Mouse (Mus musculus) layer of hippocampus, adult 8-10 months (tissue): ENCODE data around the gene Rbks. TPM values are rescaled to one million over a fixed set of nuclear protein-coding genes. Genes with fewer than 3 reads are reported as not detected.
"Not testable (repeated sequence)": the region's sequence is repeated elsewhere in the genome, so short reads cannot be mapped to it uniquely, and the experiment has no call there.

Experiments used
- DNase-seq, 2 experiments: peaks; one replicate each; pipeline ENCODE4 v3.0.0; 2022; ENCODE audit warnings: low spot score in 2 of 2
- total RNA-seq, 4 experiments: library from RNA; stranded (reverse); gene quantifications; 2 replicates each; pipeline ENCODE4 v1.2.4; 2022

The Rbks gene
- total RNA-seq, 4 experiments from 2014 or later, result 2.7 to 6.0 (median 4.3) TPM

DNA sequence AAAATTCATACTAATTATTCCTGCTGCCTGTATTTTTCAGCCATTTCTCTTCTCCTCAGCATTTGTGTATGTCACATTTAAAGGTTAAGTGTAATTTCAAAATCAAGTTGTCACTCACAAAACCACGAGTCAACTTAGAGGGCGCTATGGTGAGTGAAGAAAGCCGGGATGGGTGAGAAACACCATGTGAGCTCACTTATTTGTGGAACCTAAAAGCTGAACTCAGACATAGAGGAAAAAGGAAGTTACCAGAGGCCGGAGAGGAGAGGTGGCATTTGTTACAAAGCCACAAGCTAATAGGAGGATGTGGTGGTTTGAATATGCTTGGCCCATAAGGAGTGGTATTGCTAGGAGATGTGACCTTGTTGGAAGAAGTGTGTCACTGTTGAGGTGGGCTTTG is 17.2 kb downstream of the Rbks start:
- no peak for DNase-seq

DNA sequence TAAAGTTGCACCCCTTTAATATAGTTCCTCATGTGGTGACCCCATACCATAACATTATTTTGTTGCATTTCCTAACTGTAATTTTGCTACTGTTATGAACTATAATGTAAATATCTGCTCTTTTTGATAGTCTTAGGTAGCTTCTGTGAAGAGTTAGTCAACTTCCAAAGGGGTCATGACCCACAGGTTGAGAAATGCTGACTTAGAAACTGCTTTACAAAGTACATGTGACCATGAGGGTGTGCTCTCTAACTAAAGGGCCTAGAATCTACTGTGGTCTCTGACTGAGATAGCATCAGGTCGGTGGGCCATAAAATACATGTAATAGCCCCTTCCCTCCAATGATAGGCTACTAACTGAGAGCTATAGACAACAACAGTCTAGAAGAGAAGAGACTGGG is 19.4 kb downstream of the Rbks start:
- DNase-seq, result no peak

DNA sequence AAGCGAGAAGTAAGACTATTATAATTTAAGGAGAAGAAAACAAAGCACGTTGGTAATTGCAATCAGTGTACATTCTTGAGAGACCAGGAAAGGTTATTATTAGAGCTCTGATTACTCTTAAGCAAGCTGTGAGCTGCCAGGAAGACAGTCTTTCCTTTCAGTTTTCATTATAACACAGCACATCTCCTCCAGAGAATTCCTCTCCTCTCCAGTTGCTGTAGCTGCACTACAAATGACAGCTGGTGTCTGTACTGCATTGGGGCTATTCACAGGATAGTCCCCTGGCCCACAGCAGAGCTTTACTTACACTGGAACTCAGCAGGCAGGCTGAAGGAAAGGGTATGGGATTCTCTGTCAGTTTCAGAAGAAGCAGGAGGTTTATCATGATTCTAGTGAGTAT is 24.0 kb downstream of the Rbks start:
- DNase-seq, result no peak

- DNase-seq, result no peak
These were observed 26.3 kb downstream of the Rbks start for GRCm38 (mm10) chr5:31671137-31671536.

- no peak for DNase-seq
These were observed 27.4 kb downstream of the Rbks start for GRCm38 (mm10) chr5:31669984-31670383.

- no peak for DNase-seq
These were observed 29.0 kb downstream of the Rbks start for GRCm38 (mm10) chr5:31668325-31668968.

- no peak for DNase-seq
These were observed 31.3 kb downstream of the Rbks start for GRCm38 (mm10) chr5:31666176-31666575.

- no peak for DNase-seq
These were observed 41.7 kb downstream of the Rbks start for GRCm38 (mm10) chr5:31655688-31656190.

DNA sequence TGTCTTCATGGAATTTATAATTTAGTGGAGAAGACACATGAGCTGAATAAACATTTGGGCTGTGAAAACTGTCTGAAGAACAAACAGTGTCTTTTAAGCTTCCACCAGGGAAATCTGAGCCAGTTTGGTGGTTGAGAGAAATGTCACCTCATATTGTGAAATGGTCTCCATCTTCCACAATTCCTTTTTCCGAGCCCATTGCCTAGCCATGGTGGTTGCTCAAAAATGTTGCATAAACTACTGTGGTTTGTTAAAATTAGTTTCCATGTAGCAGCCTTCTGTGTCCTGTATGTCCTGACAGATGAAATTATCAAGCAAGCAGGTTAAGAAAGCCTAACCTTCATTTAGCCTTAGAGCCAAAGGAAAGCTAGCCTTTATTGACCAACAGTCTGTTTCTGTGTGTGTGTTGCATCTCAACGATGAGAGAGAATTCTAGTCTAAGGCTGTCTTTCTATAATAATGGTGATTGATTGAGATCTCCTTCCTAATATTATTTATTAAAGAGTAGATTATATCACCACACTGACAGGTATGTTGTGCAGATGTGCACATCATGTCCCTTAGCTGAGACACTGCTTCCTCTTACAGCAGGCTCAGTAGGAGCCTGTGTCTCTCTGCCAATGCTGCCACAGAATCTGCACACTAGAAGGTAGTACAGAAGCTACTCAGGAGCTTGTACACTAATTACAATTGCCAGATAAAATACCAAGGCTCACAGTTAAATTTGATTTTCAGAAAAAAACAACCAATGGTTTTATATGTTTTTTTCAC is 46.7 kb downstream of the Rbks start:
- DNase-seq, result no peak

GRCm38 (mm10) chr5:31647327-31647726 is 50.1 kb downstream of the Rbks start:
- DNase-seq, result no peak

DNA sequence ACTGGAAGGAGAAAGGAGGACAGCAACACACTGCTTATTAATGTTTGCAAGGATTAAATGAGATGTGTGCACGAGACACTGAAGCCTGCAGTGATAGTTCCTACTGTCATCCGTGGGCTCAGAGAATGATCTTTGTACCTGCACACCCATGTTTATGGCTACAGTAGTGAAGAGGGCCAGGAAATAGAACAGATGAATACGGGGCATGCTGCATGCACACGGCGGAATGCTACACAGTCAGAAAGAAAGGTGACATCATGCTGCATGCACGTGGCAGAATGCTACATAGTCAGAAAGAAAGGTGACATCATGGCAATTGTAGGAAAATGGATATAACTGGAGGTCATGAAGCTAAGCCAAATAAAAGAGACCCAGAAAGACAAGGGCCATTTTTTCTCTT is 50.9 kb downstream of the Rbks start:
- DNase-seq, result no peak

- DNase-seq, result no peak
These were observed 51.6 kb downstream of the Rbks start for GRCm38 (mm10) chr5:31645798-31646197.

- DNase-seq, result no peak
These were observed 52.6 kb downstream of the Rbks start for GRCm38 (mm10) chr5:31644847-31645246.

DNA sequence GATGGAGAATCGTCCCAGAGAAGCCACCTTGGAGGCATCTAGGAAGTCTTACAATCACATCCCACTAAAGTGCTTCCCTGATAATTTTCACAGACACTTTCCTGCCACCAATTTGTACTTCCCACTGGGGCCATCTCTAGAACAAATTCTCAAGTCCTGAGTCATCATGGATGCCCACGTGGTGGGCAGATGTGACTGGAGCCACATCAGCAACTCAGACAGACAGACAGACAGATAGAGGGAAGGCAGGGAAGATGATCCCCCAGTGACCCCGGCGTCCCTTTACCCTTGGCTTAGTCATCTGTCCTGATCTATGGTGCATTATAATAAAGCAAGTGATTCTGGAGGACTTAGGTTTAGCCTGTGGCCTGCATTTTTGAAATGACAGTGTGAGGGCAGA is 53.2 kb downstream of the Rbks start:
- DNase-seq, result no peak

- DNase-seq, result no peak
These were observed 55.1 kb downstream of the Rbks start for GRCm38 (mm10) chr5:31642300-31642699.

- no peak for DNase-seq
These were observed 56.9 kb downstream of the Rbks start for GRCm38 (mm10) chr5:31640542-31640941.

DNA sequence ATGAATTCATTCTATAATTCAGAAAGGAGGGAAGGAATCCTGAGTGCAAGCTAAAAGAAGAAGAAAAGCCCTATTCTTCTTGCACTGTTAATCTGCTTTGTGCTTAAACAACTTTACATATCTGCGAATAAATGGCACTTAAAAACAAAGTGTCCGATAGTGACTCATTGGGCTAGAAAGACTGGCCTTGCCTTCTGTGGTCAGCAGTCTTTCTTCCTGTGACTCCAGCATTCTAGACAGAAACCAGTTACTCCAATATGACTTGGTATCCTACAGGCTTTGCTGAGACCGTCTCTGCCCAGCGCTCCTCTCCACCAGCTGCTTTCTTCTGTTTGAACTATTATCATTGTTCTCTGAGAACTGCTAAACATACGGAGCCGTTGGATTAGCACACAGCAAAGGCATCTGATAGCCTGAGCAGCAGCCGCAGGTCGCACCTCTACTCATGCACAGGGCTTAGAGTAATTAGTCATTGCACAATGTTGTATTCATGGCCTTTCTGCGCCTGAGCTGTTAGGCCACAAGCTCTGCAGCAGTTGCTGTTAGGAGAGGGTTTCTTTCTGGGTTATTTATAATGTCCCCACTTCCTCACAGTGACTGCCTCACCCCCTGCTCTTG is 60.7 kb downstream of the Rbks start:
- DNase-seq, result no peak

GRCm38 (mm10) chr5:31634679-31635078 is 62.7 kb downstream of the Rbks start:
- no peak for DNase-seq

GRCm38 (mm10) chr5:31634161-31634560 is 63.3 kb downstream of the Rbks start:
- DNase-seq, result no peak

- not testable (repeated sequence) for DNase-seq
These were observed 66.3 kb downstream of the Rbks start for GRCm38 (mm10) chr5:31631169-31631568.

GRCm38 (mm10) chr5:31630064-31630463 is 67.4 kb downstream of the Rbks start:
- DNase-seq, result no peak

GRCm38 (mm10) chr5:31628555-31628954 is 68.9 kb downstream of the Rbks start:
- no peak for DNase-seq
